Mouse (Mus musculus) E14TG2a.4 (cell line): Measurements from ENCODE around the gene Gtf2h4.

ENCODE experiments used
- CTCF ChIP-seq: conservative IDR thresholded peaks from 2 replicates; pipeline ENCODE4 v1.5.1; 2014; ENCODE audit warnings: low read length
- POU5F1 ChIP-seq: IDR thresholded peaks from 2 replicates; pipeline ENCODE4 v1.6.1; 2014; ENCODE audit warnings: low read length, borderline replicate concordance

DNA sequence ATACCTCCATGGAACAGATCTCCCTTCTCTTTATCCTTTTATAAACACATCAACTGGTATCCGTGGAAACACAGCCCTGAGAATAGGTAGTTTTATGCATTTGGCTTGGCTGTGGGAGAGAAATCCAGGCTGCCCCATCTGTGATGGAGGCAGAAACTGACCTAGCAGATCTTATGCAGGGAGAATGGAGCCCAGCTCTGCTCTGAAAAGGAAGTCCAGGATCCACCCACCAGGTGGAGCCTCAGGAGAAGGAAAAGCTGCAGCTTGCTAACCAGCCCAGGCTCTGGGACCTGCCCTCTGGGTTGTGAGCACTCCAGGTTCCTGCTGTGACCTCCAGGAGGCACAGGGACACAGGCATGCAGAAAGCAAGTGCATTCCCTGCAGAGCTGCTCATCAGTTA is 39.5 kb downstream of the Gtf2h4 start:
- TF ChIP-seq CTCF (no peak), POU5F1 (no peak)
